Mouse (Mus musculus) olfactory bulb, adult 2 months (tissue): Measurements from ENCODE around the gene Olfr648. TPM values are rescaled to one million over a fixed set of nuclear protein-coding genes. Genes with fewer than 3 reads are reported as not detected.

Experiments used
- H3K27ac ChIP-seq: fragments of 200-500 bp; 2 replicates; pipeline ENCODE4 v1.5.1; 2012; ENCODE audit warnings: low read depth, low read length; ENCODE audit not compliant: insufficient read depth
- H3K4me1 ChIP-seq: fragments of 200-500 bp; 2 replicates; pipeline ENCODE4 v1.6.1; 2012; ENCODE audit warnings: low read length; ENCODE audit not compliant: control insufficient read depth, insufficient read depth
- H3K4me3 ChIP-seq: fragments of 200-500 bp; 2 replicates; pipeline ENCODE4 v1.5.1; 2012; ENCODE audit warnings: mild to moderate bottlenecking, low read depth, low read length, moderate library complexity; ENCODE audit not compliant: insufficient read depth
- CTCF ChIP-seq: fragments of 200-500 bp; IDR thresholded peaks from 2 replicates; pipeline ENCODE4 v1.5.1; 2012; ENCODE audit warnings: low read depth, mild to moderate bottlenecking, low read length, moderate library complexity; ENCODE audit not compliant: insufficient read depth
- POLR2A ChIP-seq: fragments of 200-500 bp; IDR thresholded peaks from 2 replicates; pipeline ENCODE4 v1.6.1; 2012; ENCODE audit warnings: mild to moderate bottlenecking, low read depth, low read length, moderate library complexity; ENCODE audit not compliant: insufficient read depth
- WGBS: fragments of 180-500 bp; shearing (Covaris S2); methylation state at CpG from one replicate; pipeline ENCODE4 v1.1.7; 2018; 5-methylcytosine and 5-hydroxymethylcytosine counted together
- polyA plus RNA-seq: library from polyadenylated mRNA; stranded (reverse); fragments of >200 nt; gene quantifications from 2 replicates; pipeline ENCODE4 v1.2.4, GENCODE M21; 2012; ENCODE audit warnings: low replicate concordance; ENCODE audit not compliant: missing spikeins, insufficient read depth, insufficient read length

Olfr648 gene
- not detected in 2 replicates for polyA plus RNA-seq

- Histone ChIP-seq H3K27ac (no peak within 1 kb of the TSS), H3K4me1 (no peaks in the 10 kb centered on the region), H3K4me3 (no peak within 1 kb of the TSS)
- 89% methylated on average over 2 of the region's 2 CpGs for WGBS
- TF ChIP-seq POLR2A (no peak), CTCF (no peak)
Observed at GRCm38 (mm10) chr7:104183292-104183691, at the start of gene Olfr648. TSS of gene Olfr648 (minus strand) at chr7:104183392.

- Histone ChIP-seq H3K4me1 (no peaks in the 10 kb centered on the region), H3K27ac (no peak overlapping the region), H3K4me3 (no peak overlapping the region)
- TF ChIP-seq POLR2A (no peak), CTCF (no peak)
- 31% methylated on average over 2 of the region's 2 CpGs for WGBS
Observed at GRCm38 (mm10) chr7:104231203-104231602, 48.0 kb upstream of the Olfr648 start.

- Histone ChIP-seq H3K4me1 (peaks cover 8% of the 10 kb centered on the region), H3K27ac (no peak within 1 kb of the TSS), H3K4me3 (peak within 1 kb of the TSS; percentile 7; the same call in 1 of the 2 replicates)
- TF ChIP-seq CTCF, result no peak
- 6% methylated on average over 37 of the region's 37 CpGs for WGBS
Observed at GRCm38 (mm10) chr7:104218701-104219569, 35.7 kb upstream of the Olfr648 start, which contains the start of gene Trim6. TSS of gene Trim6 (plus strand) at chr7:104218793.

- H3K4me3 ChIP-seq, result no peak overlapping the region
- peaks cover 8% of the 10 kb centered on the region for H3K4me1 ChIP-seq
- TF ChIP-seq POLR2A, result no peak
- 84% methylated on average over 2 of the region's 2 CpGs for WGBS
- H3K27ac ChIP-seq, result no peak overlapping the region
Observed at GRCm38 (mm10) chr7:104217881-104218280, 34.7 kb upstream of the Olfr648 start.

- Histone ChIP-seq H3K4me1 (peaks cover 8% of the 10 kb centered on the region), H3K4me3 (no peak overlapping the region), H3K27ac (no peak overlapping the region)
- no peak for TF ChIP-seq CTCF
- no peak for TF ChIP-seq POLR2A
- WGBS, result 64% methylated on average over 1 of the region's 1 CpGs
Observed at GRCm38 (mm10) chr7:104216011-104216535, 32.9 kb upstream of the Olfr648 start.

GRCm38 (mm10) chr7:104206197-104206596, 23.0 kb upstream of the Olfr648 start:
- no peak overlapping the region for H3K27ac ChIP-seq
- TF ChIP-seq CTCF (no peak), POLR2A (no peak)
- H3K4me3 ChIP-seq, result no peak overlapping the region
- no peaks in the 10 kb centered on the region for H3K4me1 ChIP-seq
- 95% methylated on average over 7 of the region's 7 CpGs for WGBS

- Histone ChIP-seq H3K27ac (no peak overlapping the region), H3K4me1 (no peaks in the 10 kb centered on the region), H3K4me3 (no peak overlapping the region)
- 8% methylated on average over 5 of the region's 5 CpGs for WGBS
- TF ChIP-seq CTCF (peak; percentile 60), POLR2A (no peak)
Observed at GRCm38 (mm10) chr7:104199822-104200221, 16.6 kb upstream of the Olfr648 start.

- TF ChIP-seq CTCF (no peak), POLR2A (no peak)
- Histone ChIP-seq H3K27ac (no peak within 1 kb of the TSS), H3K4me3 (no peak within 1 kb of the TSS), H3K4me1 (no peaks in the 10 kb centered on the region)
- 86% methylated on average over 6 of the region's 6 CpGs for WGBS
Observed at GRCm38 (mm10) chr7:104195885-104196284, 12.7 kb upstream of the Olfr648 start, which contains the start of gene Olfr649. TSS of gene Olfr649 (minus strand) at chr7:104195985.

GRCm38 (mm10) chr7:104191275-104191674, 8.1 kb upstream of the Olfr648 start:
- TF ChIP-seq POLR2A (no peak), CTCF (no peak)
- no peak overlapping the region for H3K4me3 ChIP-seq
- 62% methylated on average over 9 of the region's 9 CpGs for WGBS

More at GRCm38 (mm10) chr7:104191275-104191674, 8.1 kb upstream of the Olfr648 start:
- no peaks in the 10 kb centered on the region for H3K4me1 ChIP-seq
- no peak overlapping the region for H3K27ac ChIP-seq
